Mouse (Mus musculus) left cerebral cortex, postnatal 4 days (tissue): ENCODE results near the gene Frs3. TPM values are rescaled to one million over a fixed set of nuclear protein-coding genes. Genes with fewer than 3 reads are reported as not detected.

ENCODE experiments used
- total RNA-seq, 2 experiments: library from RNA; stranded (reverse); gene quantifications; 2 replicates each; pipeline ENCODE4 v1.2.3; 2021

Gene Frs3
- total RNA-seq, 2 experiments from 2014 or later, result 32.4 to 35.4 TPM

Other genes with a start within 250 kb of the Frs3 start
- gene Taf8, start 186.7 kb upstream of the Frs3 start, total RNA-seq, result 10 to 100 TPM; 12.7 to 15.5 TPM
- 10 to 100 TPM; 30.1 to 36.2 TPM for gene Ccnd3, start 184.0 kb upstream of the Frs3 start, total RNA-seq
- gene Bysl, start 77.5 kb upstream of the Frs3 start, total RNA-seq, result 10 to 100 TPM; 28.6 TPM
- gene Med20, start 77.4 kb upstream of the Frs3 start, total RNA-seq, result 10 to 100 TPM; 29.2 to 30.3 TPM
- gene Gm20517, start 77.4 kb upstream of the Frs3 start, total RNA-seq, result 1 to 10 TPM; 4.8 to 6.6 TPM
- 10 to 100 TPM; 23.3 to 26.2 TPM for gene Usp49, start 58.3 kb upstream of the Frs3 start, total RNA-seq
- gene Tomm6, start 644 bp upstream of the Frs3 start, total RNA-seq, result 100 to 1,000 TPM; 179 to 192 TPM
- gene Gm21981, start 5.4 kb downstream of the Frs3 start, total RNA-seq, result 1 to 10 TPM; 3.6 to 7.4 TPM
- 1 to 10 TPM; 2.4 to 6.8 TPM for gene Prickle4, start 5.7 kb downstream of the Frs3 start, total RNA-seq
- gene Pgc, start 37.8 kb downstream of the Frs3 start, total RNA-seq, result not detected
- gene Tfeb, start 48.0 kb downstream of the Frs3 start, total RNA-seq, result 1 to 10 TPM; 5.0 to 5.7 TPM
- gene Mdfi, start 145.7 kb downstream of the Frs3 start, total RNA-seq, result 1 to 10 TPM; 2.5 to 3.7 TPM
- 10 to 100 TPM; 78.3 to 89.0 TPM for gene Foxp4, start 235.6 kb downstream of the Frs3 start, total RNA-seq